Mouse (Mus musculus): ENCODE data around the gene Hp1bp3.

Hp1bp3 gene

GRCm38 (mm10) chr4:138223623-138224022 lies 7.5 kb downstream of the Hp1bp3 start:
- DNase-seq: no peak

GRCm38 (mm10) chr4:138246756-138247665 lies 30.9 kb downstream of the Hp1bp3 start:
- no peak for DNase-seq

DNA sequence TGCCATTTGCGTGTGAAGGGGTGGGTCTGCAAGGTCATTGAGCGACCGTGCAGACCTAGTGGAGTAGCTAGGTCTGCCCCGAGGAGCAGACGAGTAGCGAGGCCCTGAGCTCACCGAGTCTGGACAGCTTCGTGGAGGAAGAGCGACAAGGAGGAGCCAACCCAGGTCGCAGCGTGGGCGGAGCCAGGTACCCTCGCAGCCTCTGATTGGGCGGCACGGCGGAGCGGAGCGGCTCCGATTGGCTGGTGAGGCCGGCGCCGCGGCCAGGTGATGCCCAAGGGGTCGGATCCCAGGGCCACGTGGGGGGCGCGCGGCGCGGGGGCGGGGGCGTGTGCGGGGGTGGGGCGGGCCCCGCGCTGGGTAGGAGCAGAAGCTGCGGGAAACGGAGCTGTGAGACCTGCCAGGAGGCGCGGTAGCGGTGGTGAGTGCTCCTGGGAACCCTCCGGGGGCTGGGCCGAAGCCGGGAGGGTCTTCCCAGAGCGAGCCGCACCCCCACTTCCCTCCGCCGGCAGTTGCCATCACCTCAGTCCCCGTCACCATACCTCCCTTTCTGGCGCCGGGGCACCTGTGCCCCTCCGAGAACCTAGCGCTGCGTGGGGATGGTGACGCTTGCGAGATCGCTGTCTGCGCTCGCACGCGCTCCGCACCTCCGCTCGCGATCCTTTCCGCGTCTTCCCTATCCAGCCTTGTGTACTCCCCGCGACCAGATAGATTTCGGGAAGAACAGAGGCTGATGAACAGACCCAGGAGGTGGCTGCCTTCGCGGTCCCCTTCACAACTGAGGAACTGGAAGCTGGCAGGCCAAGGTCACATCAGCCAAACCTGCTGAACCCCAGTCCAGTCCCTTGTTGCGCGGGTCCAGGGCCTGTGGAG lies 34.2 kb downstream of the Hp1bp3 start, which contains the start of the genes Sh2d5 and Kif17:
Sh2d5 (plus strand) TSS at position 316 of the 873 bp plus-strand sequence.
Kif17 (plus strand) TSS at position 348 of the 873 bp plus-strand sequence.
- peak; percentile 84 for DNase-seq

GRCm38 (mm10) chr4:138251819-138252218 lies 35.7 kb downstream of the Hp1bp3 start:
- DNase-seq: peak; percentile 26

DNA sequence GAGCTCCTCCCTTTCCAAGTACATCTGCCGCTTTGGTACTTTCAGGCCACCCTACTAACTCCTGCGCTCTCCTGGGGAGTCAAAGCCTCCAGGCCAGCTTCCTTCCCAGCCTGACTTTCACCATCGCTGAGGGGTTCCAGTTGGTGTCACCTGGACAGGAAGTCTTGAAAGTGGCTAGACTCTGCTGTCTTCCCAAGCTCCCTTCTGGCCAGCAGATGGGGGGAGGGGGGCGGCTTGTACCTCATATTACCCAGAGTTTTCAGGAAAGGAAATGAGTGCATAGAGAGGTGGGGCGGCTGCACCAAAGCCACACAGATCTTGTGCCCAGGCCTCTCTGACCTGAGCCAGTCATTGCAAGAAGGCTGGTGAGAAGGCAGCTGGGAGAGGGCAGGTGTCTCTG lies 36.1 kb downstream of the Hp1bp3 start:
- no peak for DNase-seq

DNA sequence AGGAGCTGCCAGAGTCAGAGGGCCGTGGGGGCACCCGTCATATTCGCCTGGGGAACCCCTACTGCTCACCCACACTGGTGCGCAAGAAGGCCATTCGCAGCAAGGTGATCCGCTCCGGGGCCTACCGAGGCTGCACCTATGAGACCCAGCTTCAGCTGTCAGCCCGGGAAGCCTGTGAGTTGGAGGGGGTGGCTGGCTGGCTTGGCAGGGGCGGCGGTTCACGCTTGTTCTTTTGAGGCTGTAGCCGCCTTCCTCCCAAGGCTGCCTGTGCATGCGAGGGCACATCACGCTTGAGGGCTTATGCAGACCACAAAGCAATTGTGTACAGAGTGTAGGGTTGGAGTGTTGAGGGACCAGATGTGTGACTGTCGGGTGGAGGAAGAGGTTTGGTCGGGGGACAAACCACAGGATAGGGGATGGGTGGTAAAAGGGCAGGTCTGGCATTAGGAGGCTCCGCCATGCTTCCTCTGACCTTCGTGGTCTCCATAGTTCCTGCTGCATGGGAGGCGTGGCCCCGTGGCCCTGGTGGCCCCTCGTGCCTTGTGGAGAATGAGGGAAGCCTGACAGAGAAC lies 41.1 kb downstream of the Hp1bp3 start:
- peak; percentile 24 for DNase-seq

DNA sequence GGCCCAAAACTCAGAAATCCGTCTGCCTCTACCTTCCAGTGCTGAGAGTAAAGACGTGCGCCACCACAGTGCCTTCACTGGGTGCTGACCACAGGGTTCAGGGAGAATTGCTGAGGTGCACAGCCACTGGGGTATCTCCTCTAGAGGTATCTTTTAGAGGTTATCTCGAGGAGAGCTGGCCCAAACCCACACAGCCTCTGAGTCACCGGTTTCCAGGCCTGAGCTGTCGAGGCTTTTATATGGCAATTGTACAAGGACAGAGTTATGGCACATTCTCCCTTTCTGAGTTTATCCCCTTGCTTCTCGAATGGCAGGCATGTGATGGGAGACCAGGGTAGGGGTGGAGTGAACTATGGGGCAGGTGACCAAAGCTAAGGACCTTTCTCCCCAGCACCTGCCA lies 42.6 kb downstream of the Hp1bp3 start:
- DNase-seq: no peak

GRCm38 (mm10) chr4:138259482-138259881 lies 43.4 kb downstream of the Hp1bp3 start:
- peak; percentile 23 for DNase-seq

DNA sequence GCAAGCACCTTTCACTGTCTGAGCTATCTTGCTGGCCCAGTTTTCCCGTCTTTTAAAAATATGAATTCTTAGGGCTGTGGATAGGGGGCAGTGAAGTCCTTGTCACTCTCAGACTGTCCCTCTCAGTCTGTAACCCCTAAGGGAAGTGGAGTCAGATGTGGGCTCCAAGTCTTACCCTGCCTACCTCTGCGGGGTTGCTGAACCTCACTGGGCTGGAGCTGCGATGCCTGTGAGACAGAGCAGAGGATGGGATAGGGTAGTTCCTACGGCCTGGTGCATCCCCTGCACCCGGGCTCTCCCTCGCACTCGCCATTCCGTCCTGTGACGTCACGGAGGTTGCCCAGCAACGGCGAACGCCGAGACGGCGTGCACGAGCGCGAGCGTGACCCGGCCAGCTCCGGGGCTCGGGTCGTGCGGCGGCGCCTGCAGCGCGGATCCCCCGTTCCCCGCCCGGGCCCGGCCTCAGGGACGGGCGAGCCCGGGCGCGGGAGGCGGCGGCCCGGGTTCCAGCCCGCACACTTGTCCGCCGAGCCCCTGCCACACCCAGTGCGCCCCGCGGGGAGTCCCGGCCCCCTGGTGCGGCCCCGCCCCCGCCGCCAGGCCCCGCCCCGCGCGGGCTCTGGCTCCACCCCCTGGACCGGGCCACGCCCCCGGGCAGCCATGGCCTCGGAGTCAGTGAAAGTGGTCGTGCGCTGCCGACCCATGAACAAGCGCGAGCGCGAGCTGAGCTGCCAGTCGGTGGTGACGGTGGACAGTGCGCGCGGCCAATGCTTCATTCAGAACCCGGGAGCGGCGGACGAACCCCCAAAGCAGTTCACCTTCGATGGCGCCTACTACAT lies 46.0 kb downstream of the Hp1bp3 start:
- peak; percentile 80 for DNase-seq

DNA sequence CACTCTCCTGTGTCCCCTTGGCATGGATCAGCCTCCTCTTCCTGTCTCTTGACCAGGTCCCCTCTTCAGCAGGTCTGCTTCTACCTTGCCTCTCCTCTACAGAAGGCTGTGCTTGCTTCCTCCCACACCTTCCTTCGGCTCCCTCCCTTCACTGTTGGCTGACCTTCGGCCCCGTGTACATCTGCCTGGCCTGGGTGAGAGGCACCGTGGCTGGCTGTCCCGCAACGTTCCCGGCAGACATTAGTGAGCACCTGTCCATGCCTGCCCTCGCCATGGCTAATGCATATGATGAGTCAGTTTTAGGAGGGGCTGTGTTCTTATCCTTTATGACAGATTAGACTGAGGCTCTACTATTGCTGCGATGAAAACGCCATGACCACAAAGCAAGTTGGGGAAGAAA lies 51.8 kb downstream of the Hp1bp3 start:
- no peak for DNase-seq

- DNase-seq: no peak
Measured at GRCm38 (mm10) chr4:138272011-138272997, 56.2 kb downstream of the Hp1bp3 start.

- DNase-seq: no peak
Measured at GRCm38 (mm10) chr4:138278346-138278745, 62.2 kb downstream of the Hp1bp3 start.

DNA sequence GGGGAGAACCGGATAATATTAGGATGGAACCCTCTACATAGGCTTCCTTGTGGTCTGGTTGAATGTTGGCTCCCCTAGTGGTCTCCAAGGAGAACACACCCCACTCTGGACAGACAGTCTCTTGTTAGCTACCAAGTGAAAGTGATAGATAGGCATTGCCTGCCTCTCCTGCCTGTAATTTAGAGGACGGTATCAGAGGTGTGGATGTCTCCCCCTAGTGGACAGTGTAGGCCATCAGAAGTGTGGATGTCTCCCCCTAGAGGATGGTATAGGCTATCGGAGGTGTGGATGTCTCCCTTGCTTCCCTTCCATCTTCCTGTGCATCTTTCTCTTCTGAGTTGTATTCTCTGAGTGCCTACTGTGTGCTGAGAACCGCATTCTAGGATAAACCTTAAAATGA lies 66.7 kb downstream of the Hp1bp3 start:
- DNase-seq: peak; percentile 66

DNA sequence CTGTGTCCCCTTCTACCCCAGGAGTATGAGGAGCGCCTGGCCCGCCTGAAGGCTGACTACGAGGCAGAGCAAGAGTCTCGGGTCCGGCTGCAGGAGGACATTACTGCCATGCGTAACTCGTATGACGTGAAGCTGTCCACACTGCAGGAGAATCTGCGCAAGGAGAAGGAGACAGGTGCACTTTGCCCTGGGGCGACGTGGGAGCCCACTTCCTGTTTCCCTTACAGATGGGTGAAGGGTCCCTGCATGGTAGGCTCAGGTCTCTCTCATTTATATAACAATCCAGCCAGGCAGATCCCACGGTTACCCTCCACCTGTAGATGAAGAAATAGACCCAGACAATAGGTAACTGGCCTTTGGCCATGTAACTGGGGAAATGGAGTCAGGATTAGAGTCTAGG lies 70.3 kb downstream of the Hp1bp3 start:
- DNase-seq: no peak

DNA sequence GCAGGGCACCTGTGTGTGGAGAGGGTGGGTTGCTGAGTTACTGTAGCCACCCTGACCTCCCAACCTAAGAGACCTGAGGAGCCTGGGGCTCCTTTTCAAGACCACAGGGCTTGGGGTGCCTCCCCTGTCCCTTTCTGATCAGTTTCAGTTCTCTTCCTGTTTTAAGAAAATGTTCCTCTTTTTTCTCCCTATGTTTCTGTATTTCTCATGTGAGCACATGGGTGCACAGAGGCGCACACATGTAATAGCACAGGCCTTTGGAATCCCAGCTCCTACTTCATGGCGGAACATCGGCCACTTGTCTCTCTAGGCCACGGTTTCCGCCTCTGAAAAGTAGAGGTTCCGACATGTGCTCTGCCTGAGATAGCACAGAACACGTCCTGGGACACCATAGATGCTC lies 72.6 kb downstream of the Hp1bp3 start:
- DNase-seq: no peak

DNA sequence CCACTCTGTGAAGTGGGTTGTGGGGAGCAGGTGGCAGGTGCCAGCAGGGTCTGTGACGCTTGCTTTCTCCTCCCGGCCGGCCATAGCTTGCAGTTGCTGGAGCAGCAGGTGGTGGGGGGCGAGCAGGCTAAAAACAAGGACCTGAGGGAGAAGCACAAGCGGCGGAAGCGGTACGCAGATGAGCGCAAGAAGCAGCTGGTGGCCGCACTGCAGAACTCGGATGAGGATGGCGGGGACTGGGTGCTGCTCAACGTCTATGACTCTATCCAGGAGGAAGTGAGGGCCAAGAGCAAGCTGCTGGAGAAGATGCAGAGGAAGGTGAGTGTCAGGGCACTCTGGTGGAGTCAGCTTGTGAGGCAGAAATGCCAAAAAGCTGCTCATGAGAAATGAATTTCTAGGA lies 75.9 kb downstream of the Hp1bp3 start:
- no peak for DNase-seq

GRCm38 (mm10) chr4:138293261-138293948 lies 77.3 kb downstream of the Hp1bp3 start:
- no peak for DNase-seq

DNA sequence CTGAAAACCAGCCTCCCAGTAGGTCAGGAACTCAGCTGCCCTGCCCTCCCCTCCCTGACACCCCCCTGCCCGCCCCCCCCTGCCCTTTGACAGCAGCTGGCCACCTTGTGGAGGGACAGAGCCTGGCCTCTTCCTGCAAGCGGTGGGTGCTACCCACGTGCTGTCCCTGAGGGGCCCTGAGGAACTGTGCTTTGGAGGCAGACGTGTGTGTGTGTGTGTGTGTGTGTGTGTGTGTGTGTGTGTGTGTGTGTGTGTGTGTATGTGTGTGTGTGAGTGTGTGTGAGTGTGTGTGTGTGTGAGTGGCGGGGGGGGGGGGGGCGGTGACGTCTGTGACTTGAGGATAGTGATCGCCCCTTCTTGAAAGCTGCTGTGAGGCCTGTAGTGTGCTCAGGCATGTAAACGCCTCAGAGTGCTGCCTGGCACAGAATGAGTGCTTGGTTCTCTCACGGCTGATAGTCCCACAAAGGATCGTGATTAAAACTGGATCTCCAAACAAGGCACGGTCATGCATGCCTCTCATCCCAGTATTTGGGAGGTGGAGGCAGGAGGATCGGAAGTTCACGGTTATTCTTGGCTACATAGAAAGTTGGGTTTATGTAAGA lies 78.0 kb downstream of the Hp1bp3 start:
- no peak for DNase-seq

Measured in liver (tissue).